Mouse (Mus musculus) spleen, adult 12 weeks (tissue): Measurements from ENCODE around the gene Fancd2.

ENCODE experiments used
- DNase-seq: peaks from one replicate; pipeline ENCODE4 v3.0.0; 2022; ENCODE audit warnings: low spot score

The Fancd2 gene

DNA sequence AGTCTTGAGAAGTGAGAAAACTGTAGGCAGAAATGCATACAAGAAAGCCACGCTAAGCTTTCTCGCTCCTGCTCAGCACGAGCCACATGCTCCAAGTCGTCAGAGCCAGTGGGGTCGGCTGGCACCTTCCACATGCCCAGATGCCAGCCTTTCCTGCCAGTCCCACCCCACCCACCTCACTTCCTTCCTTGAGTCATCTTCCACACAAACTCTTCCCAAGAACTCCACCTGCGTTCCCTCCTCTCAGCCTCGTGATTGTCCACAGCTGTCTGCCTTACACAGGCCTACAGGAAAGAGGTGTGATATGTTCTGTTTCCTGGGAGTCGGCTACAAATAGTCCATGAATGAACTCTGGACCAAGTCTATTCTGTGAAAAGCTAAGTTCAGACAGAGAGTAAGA is 8.1 kb upstream of the Fancd2 start:
- no peak for DNase-seq

DNA sequence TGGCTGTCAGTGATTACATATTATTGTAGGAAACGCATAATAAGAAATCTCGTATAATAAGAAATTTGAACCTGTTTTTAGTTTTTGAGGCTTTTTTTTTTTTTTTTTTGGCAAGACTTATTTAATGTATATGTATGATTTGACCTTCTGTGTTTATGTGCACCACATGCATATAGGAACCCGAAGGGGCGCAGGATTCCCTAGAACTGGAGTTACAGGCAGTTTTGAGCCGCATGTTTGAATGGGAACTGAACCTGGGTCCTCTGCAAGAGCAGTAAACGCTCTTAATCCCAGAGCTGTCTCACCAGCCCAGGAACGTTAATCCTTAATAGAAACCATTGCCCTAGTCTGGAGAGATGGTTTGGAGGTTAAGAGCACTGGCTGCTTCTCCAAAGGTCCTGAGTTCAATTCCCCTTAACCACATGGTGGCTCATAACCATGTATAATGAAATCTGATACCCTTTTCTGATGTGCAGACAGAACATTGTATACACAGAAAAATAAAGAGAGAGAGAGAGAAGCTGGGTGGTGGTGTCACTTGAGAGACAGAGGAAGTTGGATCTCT is 440 bp downstream of the Fancd2 start:
- DNase-seq = no peak

DNA sequence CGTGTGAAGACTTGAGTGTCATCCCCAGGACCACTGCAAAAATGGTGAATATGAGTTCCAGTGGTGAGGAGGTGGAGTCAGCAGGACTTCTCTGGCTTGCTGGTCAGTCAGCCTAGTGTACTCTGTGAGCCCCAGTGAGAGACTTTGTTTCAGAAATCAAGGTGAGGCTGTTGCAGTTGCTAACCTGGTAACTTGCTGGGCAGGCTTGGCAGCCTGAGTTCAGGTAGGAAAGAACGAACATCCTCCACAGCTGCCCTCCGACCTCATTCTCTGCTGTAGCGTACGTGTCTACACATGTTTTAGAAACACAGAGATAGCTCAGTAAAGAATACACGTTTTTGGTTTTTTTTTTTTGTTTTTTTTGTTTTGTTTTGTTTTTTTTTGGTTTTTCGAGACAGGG is 3.4 kb downstream of the Fancd2 start:
- DNase-seq = no peak

DNA sequence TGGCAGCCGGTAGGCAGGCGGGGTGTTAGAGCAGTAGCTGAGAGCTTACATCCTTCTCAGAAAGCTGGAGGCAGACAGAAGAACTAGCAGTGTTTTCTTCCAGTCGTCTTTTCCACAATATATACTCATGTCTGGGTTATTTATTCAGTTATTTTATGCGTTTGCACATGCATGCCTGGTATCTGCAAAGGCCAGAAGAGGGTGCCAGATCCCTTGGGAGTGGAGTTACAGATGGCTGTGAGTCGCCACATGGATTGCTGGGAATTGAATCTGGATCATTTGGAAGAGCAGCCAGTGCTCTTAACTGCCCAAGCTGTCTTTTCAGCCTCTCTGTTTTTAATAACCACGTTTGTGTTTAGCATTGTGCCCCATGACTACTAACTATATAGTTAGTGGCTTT is 10.1 kb downstream of the Fancd2 start:
- DNase-seq = no peak

DNA sequence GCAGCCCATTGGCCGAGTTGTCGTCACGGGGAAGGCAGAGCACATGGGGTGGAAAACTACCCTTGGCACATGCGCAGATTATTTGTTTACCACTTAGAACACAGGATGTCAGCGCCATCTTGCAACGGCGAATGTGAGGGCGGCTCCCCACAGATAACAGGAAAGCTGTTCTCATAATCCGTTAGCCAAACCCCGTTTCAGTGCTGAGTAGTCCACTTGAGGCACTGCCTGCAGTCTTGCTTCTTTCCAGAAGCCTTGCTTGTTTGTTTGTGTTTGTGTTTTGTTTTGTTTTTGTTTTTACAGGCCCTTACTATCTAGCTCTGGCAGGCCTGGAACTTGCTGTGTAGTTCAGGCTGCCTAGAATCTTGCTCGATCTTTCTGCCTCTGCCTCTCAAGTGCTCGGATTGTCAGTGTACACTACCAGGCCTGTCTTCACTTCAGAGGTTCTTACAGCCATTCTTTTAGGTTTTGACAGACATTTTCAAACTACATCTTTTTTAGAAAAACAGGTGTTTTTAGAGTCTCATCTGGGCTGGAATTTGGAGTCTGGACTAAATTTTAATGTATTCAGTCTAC is 12.5 kb downstream of the Fancd2 start:
- peak; percentile 11 for DNase-seq

DNA sequence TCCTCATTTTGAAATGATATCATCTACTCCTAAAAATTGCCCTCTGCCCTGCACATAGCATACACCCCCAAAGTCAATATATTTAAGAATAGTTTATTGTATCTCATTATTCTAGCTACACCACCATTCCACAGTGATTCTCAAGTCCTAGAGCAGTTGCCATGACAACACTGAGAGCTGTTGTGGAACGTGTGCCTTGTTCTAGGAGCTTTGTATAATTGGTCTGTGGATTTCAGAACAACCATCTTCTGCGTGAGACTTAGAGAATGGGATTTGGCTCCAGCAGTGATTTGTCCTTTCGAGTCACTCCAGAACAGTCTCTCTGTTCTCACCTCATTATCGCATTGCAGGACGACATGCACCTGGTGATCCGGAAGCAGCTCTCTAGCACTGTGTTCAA is 28.3 kb downstream of the Fancd2 start:
- no peak for DNase-seq

DNA sequence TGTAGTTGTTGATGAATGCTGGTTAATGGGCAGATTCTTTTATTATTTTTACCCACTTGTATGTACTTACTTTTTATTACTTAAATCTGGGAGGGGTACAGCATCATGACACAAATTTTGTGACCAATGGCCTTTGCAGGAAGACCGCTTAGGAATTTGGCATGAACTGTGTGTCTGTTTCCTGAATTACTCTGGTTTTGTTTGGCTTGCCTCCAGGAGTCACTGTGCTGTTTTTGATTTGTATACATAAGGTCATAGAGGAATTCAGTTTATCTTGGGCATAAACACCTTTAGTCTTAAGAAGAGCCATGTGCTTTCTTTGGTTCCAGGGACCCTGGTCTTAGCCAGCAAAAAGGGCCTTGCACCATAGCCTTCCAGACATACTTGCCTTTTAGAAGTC is 33.1 kb downstream of the Fancd2 start:
- DNase-seq = no peak

DNA sequence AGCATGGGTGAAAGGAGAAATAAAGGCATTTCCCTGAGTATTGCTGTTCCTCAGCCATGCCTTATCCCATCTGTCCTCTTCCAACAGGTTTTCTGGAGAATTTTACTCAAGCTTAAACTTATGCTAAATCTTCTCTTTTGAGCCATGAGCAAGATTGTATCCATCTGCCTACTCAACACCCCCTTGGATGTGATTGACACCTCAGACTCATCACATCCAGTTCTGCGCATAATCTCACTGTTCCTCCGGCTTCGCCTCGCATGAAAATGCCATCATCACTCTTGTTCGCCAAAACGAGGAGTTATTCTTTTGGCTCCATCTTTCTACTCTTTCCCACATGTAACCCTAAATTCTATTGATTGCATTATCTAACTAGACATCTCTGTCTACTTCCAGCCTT is 44.6 kb downstream of the Fancd2 start:
- no peak for DNase-seq

DNA sequence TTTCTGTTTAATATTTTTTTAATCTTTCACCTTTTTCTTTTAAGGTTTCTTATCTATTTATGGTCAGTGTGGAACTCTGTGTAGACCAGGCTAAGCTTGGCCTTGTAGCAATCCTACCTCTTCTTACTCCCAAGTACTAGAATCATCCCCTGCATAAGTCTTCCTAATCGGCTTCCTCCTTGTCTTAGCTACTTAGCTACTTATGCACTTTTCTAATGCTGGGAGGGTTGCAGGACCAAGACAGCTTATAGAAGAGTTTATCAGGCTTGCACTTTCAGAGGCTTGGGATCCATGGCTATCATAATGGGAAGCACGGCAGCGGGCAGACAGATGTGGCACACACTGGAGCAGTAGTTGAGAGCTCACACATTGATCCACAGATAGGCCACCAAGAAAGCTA is 47.8 kb downstream of the Fancd2 start:
- DNase-seq = no peak

DNA sequence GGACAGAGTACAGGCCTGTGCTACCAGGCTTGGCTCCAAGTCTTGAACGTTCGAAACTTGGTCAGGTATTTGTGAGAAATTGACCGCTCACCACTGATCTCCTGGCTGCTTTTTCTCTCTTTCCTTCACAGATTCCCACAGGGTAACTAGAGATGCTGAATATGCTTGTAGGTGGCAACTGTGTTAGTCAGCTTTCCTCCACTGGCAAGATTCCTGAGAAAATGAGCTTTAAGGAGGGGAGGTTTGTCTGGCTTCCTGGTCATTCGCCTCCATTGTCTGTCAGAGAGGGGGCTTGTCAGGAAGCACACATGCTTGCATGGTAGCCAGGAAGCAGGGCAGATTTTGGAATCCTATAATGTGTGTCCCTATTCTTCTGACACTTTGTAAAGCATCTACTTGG is 51.5 kb downstream of the Fancd2 start:
- no peak for DNase-seq

DNA sequence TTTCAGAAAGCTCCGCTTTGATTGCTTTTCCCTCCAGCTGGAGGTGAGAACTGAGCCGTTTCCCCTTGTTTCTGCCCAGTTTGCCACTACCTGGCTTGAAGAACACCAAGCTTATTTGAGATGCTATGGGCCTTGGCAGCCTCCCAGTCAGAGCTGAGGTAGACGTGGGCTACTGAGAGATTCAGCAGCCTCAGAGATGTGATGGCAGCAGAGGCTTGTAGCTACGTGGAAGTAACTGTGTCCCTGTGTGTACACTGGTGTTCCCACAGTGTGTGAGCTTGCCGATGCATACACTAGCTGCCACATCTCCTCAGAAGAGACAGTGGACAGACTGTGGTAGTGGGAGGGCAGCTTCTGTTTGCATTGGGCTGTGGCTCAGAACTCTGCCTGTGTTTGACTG is 53.6 kb downstream of the Fancd2 start:
- DNase-seq = no peak

DNA sequence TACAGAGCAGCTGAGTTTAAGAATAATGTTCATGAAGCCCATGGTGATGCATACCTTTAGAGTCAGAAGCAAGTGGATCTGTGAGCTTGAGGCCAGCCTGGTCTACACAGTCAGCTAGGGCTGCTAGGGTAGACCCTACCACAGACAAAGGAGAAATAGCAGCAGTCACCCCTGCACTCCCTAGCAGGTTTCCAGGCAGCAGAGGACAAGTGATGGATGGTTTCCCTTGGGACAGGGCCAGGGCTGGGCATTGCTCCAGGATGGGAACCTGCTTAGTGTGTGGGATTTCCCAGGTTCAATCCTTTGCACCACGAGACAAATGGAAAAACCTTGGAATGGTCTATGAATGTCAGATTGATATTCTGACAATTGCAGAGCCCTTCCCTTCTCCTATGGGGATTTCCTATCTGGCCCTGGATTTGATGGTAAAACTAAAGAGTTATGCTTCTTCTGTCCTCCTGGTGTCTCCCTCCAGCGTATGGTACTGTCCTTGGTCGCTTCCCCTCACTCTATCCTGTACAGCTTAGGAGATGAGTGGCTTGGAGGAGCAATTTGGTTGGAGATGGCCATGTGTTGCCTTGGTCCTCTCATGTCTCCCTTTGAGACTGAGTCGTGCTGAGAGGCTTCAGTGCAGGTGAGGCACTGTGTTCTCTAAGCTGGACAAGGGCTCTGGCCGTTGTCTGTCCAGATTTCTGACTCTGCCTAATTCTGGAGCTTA is 55.1 kb downstream of the Fancd2 start:
- no peak for DNase-seq

DNA sequence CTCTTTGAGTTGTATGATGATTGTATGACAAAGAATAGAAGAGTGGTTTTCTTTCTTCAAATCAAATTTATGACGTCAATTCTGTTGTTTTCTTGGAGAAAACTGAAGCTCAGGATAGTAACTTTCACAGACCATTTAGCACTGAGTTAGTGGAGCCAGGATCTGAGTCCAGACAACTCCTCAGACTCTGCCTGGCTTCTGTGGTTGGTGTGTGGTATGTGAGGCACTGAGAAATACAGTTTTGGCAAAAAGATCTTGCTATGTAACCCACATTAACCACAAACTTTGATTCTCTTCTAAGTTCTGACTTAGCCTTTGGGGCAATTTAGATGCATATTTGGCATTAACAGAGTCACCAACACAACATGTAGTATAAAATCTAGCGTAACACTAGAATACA is 61.2 kb downstream of the Fancd2 start:
- no peak for DNase-seq

DNA sequence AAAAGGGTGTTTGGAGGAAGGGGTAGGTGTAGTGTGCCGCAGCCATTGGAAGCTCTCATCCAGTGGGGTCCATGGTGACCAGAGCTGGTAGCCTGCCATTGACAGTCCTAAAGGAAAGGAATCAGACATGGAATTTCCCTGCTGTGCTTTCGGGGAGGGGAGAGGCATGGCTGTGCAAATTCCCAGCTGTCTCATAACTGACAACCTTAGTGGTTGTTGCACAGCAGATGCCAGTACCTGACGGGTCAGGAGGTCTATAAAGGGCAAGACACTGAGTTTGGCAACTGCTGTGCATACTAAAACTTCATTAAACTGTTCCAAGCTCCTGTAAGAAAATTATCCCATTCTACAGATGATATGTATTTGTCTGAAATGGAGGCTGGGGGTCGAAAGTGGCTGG is 66.5 kb downstream of the Fancd2 start:
- no peak for DNase-seq

DNA sequence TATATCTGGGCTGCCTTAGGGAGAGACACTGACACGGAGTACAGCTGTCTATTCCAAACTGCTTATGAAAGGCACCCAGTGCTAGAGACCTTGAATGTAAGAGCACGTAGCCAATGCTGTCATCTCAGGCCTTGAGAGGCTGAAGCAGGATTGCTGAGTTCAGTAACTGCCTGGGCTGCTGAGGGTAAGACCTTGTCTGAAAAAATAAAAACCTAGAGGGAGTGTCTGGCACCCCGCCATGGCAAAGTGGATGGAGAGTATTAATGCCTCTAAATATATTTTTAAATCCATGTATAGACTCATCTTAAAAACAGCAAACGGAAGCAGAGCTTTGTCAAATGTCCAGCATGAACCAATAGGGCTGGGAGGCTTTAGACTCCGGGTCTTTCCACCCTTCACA is 68.4 kb downstream of the Fancd2 start:
- DNase-seq = no peak

DNA sequence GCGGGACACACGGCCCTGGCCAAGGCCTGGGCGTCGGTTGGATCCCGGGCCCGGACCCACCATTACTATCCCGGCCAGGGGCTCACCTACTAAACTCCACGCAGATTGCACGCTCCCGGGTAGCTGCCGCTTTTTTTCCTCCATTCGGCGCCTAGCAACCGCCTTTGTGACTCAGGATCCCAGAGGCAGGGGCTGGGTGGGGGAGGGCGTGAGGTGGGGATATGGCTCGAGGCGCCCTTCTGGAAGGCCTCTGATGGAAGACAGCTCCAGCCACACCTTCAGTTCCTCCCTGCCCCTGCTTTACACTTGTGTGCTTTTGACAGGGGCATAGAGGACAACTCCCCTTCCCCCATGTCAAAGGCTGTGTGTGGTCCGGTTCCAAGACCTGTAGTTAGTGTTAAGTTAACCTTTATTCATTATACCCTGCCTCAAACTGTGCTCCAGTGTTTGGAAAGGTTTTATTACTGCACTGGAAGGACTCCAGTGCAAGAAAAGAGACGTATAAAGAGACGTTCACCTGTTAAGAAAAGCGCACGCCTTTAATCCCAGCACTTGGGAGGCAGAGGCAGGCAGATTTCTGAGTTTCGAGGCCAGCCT is 69.2 kb downstream of the Fancd2 start, which contains the start of gene Fancd2os:
Gene Fancd2os, minus strand, starts transcription at position 173 of the 597 bp plus-strand sequence.
- DNase-seq = no peak

DNA sequence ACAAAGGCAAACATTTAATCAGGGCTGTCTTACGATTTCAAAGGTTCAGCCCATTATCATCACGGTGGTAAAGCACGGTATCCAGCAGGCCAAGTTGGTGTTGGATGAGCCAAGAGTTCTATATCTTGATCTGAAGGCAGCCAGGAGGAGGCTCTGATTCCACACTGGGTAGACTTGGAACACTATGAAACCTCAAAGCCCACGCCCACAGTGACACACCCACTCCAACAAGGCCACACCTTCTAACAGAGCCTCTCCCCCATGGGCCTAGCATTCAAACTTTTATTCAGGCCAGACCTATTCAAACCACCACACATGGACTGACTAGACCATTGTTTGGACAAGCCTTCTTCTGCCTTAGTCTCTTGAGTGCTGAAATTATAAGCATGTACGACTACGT is 71.3 kb downstream of the Fancd2 start:
- DNase-seq = no peak

DNA sequence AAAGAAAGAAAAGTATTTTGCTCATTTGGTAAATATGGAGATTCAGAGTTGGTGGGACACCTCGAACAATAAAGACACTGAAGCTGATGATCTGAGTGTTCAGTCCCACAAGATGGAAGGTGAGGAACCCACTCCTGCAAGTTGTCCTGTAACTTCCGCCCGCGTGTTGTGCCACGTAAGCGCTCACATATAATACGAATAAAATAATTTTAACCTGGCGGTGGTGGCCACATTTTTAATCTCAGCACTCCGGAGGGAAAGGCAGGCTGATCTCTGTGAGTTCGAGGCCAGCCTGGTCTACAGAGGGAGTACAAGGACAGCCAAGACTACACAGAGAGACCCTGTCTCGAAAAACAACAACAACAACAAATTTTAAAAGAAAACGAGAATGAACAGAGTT is 72.5 kb downstream of the Fancd2 start:
- no peak for DNase-seq

DNA sequence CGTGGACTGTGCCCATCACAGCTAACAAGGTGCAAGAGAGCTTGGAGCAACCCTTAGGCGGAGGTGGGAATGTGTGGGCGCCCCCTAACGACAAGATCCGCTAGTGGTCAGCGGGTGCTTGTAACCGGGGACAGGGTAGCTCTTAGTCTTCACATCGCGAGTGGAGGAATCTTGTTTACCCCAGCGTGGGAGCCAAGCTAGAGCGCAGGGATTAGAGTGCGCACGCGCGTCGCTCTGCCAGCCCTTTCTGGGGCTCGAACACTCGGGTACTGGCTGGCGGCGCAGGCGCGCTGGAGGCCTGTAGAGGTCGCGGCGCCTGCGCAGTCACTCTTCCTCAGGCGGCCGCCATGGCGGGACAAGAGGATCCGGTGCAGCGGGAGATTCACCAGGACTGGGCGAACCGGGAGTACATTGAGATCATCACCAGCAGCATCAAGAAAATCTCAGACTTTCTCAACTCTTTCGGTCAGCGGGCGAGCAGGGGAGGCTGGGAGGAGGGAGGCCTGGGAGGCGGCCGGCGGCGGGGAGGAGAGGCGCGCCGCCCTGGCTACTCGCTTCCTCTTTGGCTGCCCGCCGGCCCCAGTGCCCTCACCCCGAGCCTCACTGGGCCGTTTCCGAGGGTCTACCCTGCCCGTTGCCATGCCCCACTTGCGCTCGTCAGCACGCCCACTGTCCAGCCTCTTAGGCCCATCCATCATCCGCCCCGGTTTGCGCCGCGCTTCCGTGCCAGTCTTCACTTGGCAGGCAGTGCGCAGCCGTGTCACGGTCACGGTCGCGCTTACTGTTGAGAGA is 73.1 kb downstream of the Fancd2 start, which contains the start of gene Brk1:
Gene Brk1, plus strand, starts transcription at position 341 of the 792 bp plus-strand sequence.
- peak; percentile 78 for DNase-seq

DNA sequence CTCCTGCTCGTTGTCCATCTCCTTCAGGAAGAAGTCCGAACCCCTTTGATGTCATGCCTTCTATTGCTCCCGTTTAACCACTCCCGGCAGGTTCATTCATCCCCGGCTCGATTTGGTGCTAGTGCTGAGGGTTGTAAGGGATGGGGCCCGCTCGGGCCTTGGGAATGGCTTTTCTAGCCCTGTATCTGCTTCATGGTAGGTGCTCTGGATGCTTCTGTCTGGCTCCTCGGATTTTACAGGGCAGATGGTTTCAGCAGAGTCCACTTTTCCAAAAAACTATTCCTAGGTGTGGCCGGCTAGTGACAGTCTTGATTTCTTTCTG is 73.7 kb downstream of the Fancd2 start:
- no peak for DNase-seq

DNA sequence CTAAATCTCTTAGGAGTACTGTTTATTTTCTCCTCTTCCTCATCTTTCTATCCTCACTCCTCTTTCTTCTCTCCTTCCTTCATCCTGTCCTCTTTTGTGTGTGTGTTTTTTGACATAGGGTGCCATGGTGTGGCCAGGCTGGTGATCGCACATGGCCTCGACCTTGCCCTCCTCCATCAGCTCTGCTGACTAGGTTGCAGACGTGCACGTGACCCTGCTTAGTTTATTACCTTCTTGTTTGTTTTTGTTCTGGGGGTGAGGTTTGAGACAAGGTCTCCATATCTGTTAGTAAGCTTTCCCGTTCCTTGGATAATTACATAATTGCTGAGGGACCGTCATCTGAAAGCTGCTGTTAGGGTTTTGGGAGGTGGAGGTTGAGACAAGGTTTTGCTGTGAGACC is 77.4 kb downstream of the Fancd2 start:
- no peak for DNase-seq

DNA sequence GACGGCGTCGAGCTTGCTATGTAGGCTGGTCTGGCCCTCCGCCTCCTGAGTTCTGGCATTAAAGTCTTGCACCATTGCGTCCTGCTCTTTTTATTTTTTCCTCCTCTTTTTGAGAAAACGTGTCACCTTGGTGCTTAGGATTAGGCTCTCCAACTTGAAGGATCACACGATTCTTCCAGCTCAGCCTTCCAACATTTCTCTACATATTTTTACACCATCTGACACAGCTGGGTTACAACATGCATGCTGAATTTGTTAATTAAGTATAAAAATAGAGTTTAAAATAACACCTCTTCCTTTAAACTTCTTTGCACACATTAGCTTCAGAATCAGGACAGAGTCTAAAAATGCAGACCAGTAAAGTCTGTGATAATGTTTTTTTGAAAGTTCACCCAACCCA is 77.8 kb downstream of the Fancd2 start:
- DNase-seq = no peak
